Mouse (Mus musculus) liver, postnatal 0 days (tissue): Measurements from ENCODE around the gene Kcnt2. TPM values are rescaled to one million over a fixed set of nuclear protein-coding genes. Genes with fewer than 3 reads are reported as not detected.

Experiments used
- ATAC-seq: fragments of 200-750 bp; cut with Nextera tagmentation; 2 replicates; pipeline ENCODE4 v1.8.0; 2017; ENCODE audit warnings: mild to moderate bottlenecking, moderate library complexity
- DNase-seq: peaks from one replicate; pipeline ENCODE4 v3.0.0-alpha.2; 2016
- H3K27ac ChIP-seq: fragments of 300-500 bp; sonication (generic); 2 replicates; pipeline ENCODE4 v1.5.1; 2014; ENCODE audit warnings: antibody characterized with exemption, moderate library complexity, mild to moderate bottlenecking, low read depth
- H3K27me3 ChIP-seq: fragments of 300-500 bp; sonication (generic); 2 replicates; pipeline ENCODE4 v1.6.1; 2014; ENCODE audit warnings: low read length, control low read depth, mixed read lengths; ENCODE audit not compliant: insufficient read depth
- H3K36me3 ChIP-seq: fragments of 300-500 bp; sonication (generic); replicated peaks from 2 replicates; pipeline ENCODE4 v1.6.1; 2014; ENCODE audit warnings: mild to moderate bottlenecking, control low read depth, low read length, moderate library complexity, mixed read lengths; ENCODE audit not compliant: insufficient read depth
- H3K4me1 ChIP-seq: fragments of 300-500 bp; sonication (generic); 2 replicates; pipeline ENCODE4 v1.6.1; 2014; ENCODE audit warnings: antibody characterized with exemption, mild to moderate bottlenecking, control low read depth; ENCODE audit not compliant: insufficient read depth
- H3K4me2 ChIP-seq: fragments of 300-500 bp; sonication (generic); 2 replicates; pipeline ENCODE4 v1.6.1; 2014; ENCODE audit warnings: low read depth, mild to moderate bottlenecking, low read length, moderate library complexity, mixed read lengths
- H3K4me3 ChIP-seq: fragments of 300-500 bp; sonication (generic); 2 replicates; pipeline ENCODE4 v1.5.1; 2014; ENCODE audit warnings: low read depth, low read length
- H3K9ac ChIP-seq: fragments of 300-500 bp; sonication (generic); replicated peaks from 2 replicates; pipeline ENCODE4 v1.6.1; 2014; ENCODE audit warnings: mild to moderate bottlenecking, moderate library complexity
- H3K9me3 ChIP-seq: fragments of 300-500 bp; sonication (generic); 2 replicates; pipeline ENCODE4 v1.6.1; 2016; ENCODE audit warnings: mild to moderate bottlenecking, control low read depth, low read length, mixed read lengths
- CTCF ChIP-seq: sonication (generic); IDR thresholded peaks from 2 replicates; pipeline ENCODE4 v1.5.1; 2016; ENCODE audit warnings: antibody characterized with exemption, low read depth
- EP300 ChIP-seq: IDR thresholded peaks from 2 replicates; pipeline ENCODE4 v1.6.1; 2016; ENCODE audit warnings: antibody characterized with exemption, low read depth, mild to moderate bottlenecking
- WGBS: fragments of 180-500 bp; shearing (Covaris S2); extraction: QIAGEN DNeasy Blood & Tissue Kit; methylation state at CpG from one replicate; pipeline ENCODE4 v1.1.7; 2014; ENCODE audit not compliant: insufficient replicate concordance; 5-methylcytosine and 5-hydroxymethylcytosine counted together
- polyA plus RNA-seq: library from polyadenylated mRNA; unstranded; fragments of >200 nt; fragmentation: Nextera tagmentation; extraction: Ambion mirVana; gene quantifications from 2 replicates; pipeline ENCODE4 v1.2.1, GENCODE M21; 2015

The Kcnt2 gene
- polyA plus RNA-seq, 1 experiment from 2014 or later: 0.12 TPM

DNA sequence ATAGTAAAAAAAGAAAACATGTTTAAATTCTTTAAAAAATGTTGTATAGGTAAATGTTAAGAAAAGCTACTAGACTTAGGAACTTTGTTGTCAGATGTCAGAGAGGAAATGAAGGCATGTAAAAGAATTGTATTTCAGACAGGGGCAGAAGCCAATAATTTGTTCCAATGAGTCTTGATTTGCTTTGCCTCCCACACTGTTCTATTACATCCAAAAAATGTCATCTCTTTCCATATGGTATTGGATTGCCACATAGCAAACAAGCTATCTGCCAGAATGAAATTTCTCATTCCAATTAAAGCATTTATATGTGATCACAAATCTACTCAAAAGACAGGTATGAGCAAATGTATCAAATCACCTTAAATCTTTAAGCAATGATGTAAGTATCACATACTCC is 314.8 kb downstream of the Kcnt2 start:
- Histone ChIP-seq H3K4me1 (no peaks in the 10 kb centered on the region), H3K9ac (no peak overlapping the region), H3K27ac (no peak overlapping the region), H3K27me3 (no peaks in the 10 kb centered on the region), H3K36me3 (no peaks in the 10 kb centered on the region), H3K9me3 (no peaks in the 10 kb centered on the region), H3K4me3 (no peak overlapping the region), H3K4me2 (no peak overlapping the region)
- DNase-seq (no peak), ATAC-seq (no peak)
- TF ChIP-seq EP300 (no peak), CTCF (no peak)

DNA sequence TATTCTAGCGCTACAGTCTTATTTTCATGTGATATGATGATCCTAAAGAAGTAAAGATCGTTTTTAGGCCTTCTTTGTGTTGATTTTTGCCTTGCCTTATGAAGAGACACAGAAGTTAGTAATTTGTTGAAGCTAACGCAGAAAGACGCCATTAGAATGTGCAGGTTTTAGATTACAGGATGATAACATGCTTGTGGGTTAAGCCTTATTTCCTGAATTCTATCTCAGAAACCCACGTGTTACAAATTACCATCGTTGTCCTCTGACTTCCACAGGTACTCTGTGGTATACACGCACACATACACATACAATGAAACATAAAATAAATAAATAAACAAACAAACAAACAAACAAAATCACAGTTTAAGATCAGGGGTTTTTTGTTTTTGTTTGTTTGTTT is 326.2 kb downstream of the Kcnt2 start:
- ATAC-seq (no peak), DNase-seq (no peak)
- H3K9ac ChIP-seq: no peak overlapping the region
- H3K27me3 ChIP-seq: no peaks in the 10 kb centered on the region
- no peaks in the 10 kb centered on the region for H3K9me3 ChIP-seq
- H3K4me1 ChIP-seq: no peaks in the 10 kb centered on the region
- no peaks in the 10 kb centered on the region for H3K36me3 ChIP-seq
- WGBS: 52% methylated on average over 7 of the region's 7 CpGs
- H3K27ac ChIP-seq: no peak overlapping the region
- no peak overlapping the region for H3K4me2 ChIP-seq
- TF ChIP-seq EP300: no peak
- TF ChIP-seq CTCF: no peak
- no peak overlapping the region for H3K4me3 ChIP-seq

DNA sequence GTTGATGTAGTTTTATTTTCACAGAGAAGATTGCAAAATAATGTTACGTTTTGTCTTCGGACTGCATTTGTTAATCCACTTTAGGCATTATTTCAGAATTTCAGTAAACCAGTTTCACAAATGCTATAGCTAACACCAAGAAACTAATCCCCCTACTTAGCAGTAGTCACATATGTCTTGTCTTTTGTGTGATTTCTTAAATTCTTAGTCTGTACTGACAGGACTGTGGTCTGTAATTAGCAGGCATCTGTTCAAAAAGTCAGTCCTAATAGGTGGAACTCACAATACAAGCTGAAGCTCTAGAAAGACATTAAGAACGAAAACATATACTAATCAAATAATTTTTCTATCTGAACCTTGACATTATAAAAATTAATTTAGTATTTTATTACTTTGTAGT is 332.6 kb downstream of the Kcnt2 start:
- WGBS: 84% methylated on average over 3 of the region's 3 CpGs
- Histone ChIP-seq H3K9me3 (no peaks in the 10 kb centered on the region), H3K36me3 (no peaks in the 10 kb centered on the region), H3K4me3 (no peak overlapping the region), H3K4me1 (no peaks in the 10 kb centered on the region), H3K27me3 (no peaks in the 10 kb centered on the region), H3K4me2 (no peak overlapping the region), H3K9ac (no peak overlapping the region), H3K27ac (no peak overlapping the region)
- no peak for DNase-seq
- no peak for ATAC-seq
- TF ChIP-seq CTCF: no peak
- no peak for TF ChIP-seq EP300

DNA sequence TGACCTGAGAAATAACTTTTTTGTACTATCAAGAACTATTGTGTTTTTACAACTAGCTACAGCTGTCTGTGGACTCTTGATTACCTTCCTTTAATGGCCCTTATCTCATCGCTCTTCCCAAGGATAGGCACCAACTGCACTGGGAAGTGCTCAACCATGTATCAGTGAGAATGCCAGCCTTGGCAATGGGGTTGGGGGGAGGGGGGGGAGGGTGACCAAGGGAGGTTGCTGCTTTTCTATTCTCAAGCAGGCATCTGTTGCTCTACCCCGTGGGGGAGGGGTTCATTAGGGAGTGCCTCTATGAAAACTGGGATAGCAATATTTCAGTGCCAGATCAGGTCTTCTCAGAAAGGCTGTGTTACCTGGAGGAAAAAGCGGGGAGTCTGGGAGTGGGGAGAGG is 342.3 kb downstream of the Kcnt2 start:
- Histone ChIP-seq H3K4me2 (no peak overlapping the region), H3K4me1 (no peaks in the 10 kb centered on the region), H3K36me3 (no peaks in the 10 kb centered on the region), H3K9me3 (no peaks in the 10 kb centered on the region), H3K9ac (no peak overlapping the region), H3K27me3 (no peaks in the 10 kb centered on the region), H3K27ac (no peak overlapping the region), H3K4me3 (no peak overlapping the region)
- TF ChIP-seq CTCF (no peak), EP300 (no peak)
- WGBS: 67% methylated on average over 3 of the region's 3 CpGs
- DNase-seq (no peak), ATAC-seq (no peak)

DNA sequence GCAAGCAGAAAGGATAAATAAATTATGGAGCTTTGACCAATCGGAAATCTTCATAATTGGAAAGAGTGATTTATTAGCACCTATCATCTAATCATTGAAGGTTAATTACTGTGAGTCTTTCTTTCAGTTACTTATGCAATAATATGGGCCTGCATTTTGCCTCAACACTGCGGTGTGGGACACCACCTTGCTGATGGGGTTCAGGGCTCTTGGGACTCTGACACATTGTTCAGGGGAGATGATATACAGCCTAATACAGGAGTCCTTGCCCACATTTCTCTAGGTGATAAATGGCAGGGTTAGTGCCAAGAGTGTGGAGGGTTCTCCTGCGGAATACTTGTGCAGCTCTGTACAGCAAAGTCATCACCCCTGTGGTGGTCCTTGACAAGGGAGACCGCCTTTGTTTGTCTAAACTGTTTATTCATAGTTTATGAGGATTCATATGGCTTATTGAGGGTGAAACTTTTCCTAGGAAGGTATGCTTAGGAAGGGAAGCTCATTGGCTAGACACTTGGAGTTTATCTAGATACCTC is 362.9 kb downstream of the Kcnt2 start:
- Histone ChIP-seq H3K4me2 (no peak overlapping the region), H3K9me3 (no peaks in the 10 kb centered on the region), H3K4me1 (no peaks in the 10 kb centered on the region), H3K9ac (no peak overlapping the region), H3K27ac (no peak overlapping the region), H3K4me3 (no peak overlapping the region), H3K36me3 (no peaks in the 10 kb centered on the region), H3K27me3 (no peaks in the 10 kb centered on the region)
- no peak for ATAC-seq
- WGBS: 84% methylated on average over 4 of the region's 4 CpGs
- TF ChIP-seq EP300 (no peak), CTCF (no peak)
- no peak for DNase-seq

DNA sequence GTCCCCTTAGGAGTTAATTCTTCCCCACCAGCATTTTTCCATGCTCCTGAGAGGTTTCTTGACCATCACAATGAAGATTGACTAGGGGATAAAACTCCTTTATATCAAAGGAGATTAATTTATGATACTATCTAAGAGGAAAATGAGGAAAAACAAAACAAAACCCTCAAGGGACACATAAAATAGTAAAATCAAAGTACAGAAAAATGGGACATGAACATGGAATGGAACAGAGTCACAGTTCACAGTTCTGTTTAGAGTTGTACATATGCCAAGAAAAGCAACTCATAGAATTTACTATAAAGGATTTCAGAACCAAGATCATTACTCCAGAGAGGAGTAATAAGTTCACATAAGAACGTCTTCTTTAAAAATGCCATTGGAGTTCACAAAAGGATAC is 367.1 kb downstream of the Kcnt2 start:
- Histone ChIP-seq H3K4me1 (no peaks in the 10 kb centered on the region), H3K9me3 (no peaks in the 10 kb centered on the region), H3K9ac (no peak overlapping the region), H3K36me3 (no peaks in the 10 kb centered on the region), H3K27me3 (no peaks in the 10 kb centered on the region), H3K4me2 (no peak overlapping the region), H3K4me3 (no peak overlapping the region), H3K27ac (no peak overlapping the region)
- DNase-seq (no peak), ATAC-seq (no peak)
- TF ChIP-seq CTCF: no peak
- TF ChIP-seq EP300: no peak
- WGBS: 74% methylated on average over 1 of the region's 1 CpGs

DNA sequence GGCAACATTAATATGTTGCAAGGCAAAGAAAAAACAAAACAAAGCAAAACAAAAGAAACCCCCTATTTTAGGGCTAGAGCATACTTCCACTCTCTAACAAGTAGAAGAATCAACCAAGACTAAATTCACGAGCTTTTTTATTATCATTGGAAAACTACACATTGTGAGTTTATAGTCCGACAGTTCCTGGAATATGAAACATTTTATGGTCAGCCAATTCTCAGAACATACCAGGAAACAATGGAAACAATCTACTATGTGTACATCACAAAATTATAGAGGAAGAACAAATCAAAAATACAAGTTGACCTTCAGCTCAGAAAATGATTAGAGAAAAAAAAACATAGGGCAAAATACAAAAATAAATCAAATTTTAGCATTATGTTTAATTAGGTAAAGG is 368.9 kb downstream of the Kcnt2 start:
- WGBS: 67% methylated on average over 2 of the region's 2 CpGs

More for the DNA sequence above, 368.9 kb downstream of the Kcnt2 start:
- H3K27me3 ChIP-seq: no peaks in the 10 kb centered on the region
- ATAC-seq (no peak), DNase-seq (no peak)
- H3K9ac ChIP-seq: no peak overlapping the region
- no peak overlapping the region for H3K4me2 ChIP-seq
- no peaks in the 10 kb centered on the region for H3K4me1 ChIP-seq
- no peak overlapping the region for H3K27ac ChIP-seq
- H3K4me3 ChIP-seq: no peak overlapping the region
- no peaks in the 10 kb centered on the region for H3K9me3 ChIP-seq
- TF ChIP-seq CTCF (no peak), EP300 (no peak)
- no peaks in the 10 kb centered on the region for H3K36me3 ChIP-seq
